Mouse (Mus musculus) myocyte (in vitro differentiated cells): Measurements from ENCODE around the gene Scfd1.

ENCODE experiments used
- MAX ChIP-seq: IDR thresholded peaks from one replicate; pipeline ENCODE4 v1.6.1; 2011; ENCODE audit warnings: low read depth, mild to moderate bottlenecking, control low read depth
- MYOG ChIP-seq, 3 experiments: IDR thresholded peaks; one replicate each; pipeline ENCODE4 v1.6.1; 2011; ENCODE audit warnings: control low read depth in 2 of 3, low read depth in 2 of 3, mild to moderate bottlenecking in 2 of 3; ENCODE audit not compliant: insufficient read length in 2 of 3, control insufficient read depth in 1 of 3, insufficient read depth in 1 of 3
- POLR2A ChIP-seq: IDR thresholded peaks from one replicate; pipeline ENCODE4 v1.6.1; 2011; ENCODE audit warnings: low read depth, mild to moderate bottlenecking, control low read depth, moderate library complexity; ENCODE audit not compliant: insufficient read length
- REST ChIP-seq: IDR thresholded peaks from one replicate; pipeline ENCODE4 v1.6.1; 2011; ENCODE audit warnings: mild to moderate bottlenecking, control low read depth, moderate library complexity; ENCODE audit not compliant: insufficient read depth, insufficient read length
- TCF12 ChIP-seq: IDR thresholded peaks from one replicate; pipeline ENCODE4 v1.6.1; 2011; ENCODE audit warnings: mild to moderate bottlenecking, control low read depth; ENCODE audit not compliant: poor library complexity, insufficient read depth, severe bottlenecking
- TCF3 ChIP-seq: IDR thresholded peaks from one replicate; pipeline ENCODE4 v1.6.1; 2011; ENCODE audit warnings: low read depth, control low read depth; ENCODE audit not compliant: insufficient read length
- USF1 ChIP-seq: IDR thresholded peaks from one replicate; pipeline ENCODE4 v1.6.1; 2011; ENCODE audit warnings: low read depth, mild to moderate bottlenecking, control low read depth, moderate library complexity

- TF ChIP-seq POLR2A (no peak), TCF12 (no peak), REST (no peak), USF1 (no peak), MYOG (IDR thresholded peaks at IDR 0.05; ENCODE audit: control insufficient read depth in 1 of 3, insufficient read depth in 1 of 3, insufficient read length in 2 of 3, low read depth in 2 of 3) (no peak), TCF3 (no peak), MAX (no peak)
Observed at GRCm38 (mm10) chr12:51449303-51449702, 72.0 kb downstream of the Scfd1 start.
